ENCODE assay signal across 14 mouse cellular contexts in genomic region chr5:111396199-111396598, GRCm38 (mm10). TPM values are rescaled to one million over a fixed set of nuclear protein-coding genes. Genes with fewer than 3 reads are reported as not detected.
DNase-seq lines count a peak whose midpoint lies in the region; ATAC-seq and TF ChIP-seq lines count a peak whose summit lies in the region.
"Had no signal": no experiment of that assay in that cellular context is flagged by ENCODE, and none has a peak within 500 bp of the region (broad histone marks: within the 10 kb centered on the region; RNA-seq: fewer than 3 reads in every experiment).

No protein-coding gene starts in this region.

- H3K4me2 ChIP-seq in lung, postnatal 0 days (replicated peaks; ENCODE audit: low read depth, low read length): no peak overlapping the region
- H3K4me2 ChIP-seq in stomach, postnatal 0 days (replicated peaks; ENCODE audit: low read depth): no peak overlapping the region
- H3K4me2 ChIP-seq: liver, embryonic 13.5 days had no signal

- no peaks in the 10 kb centered on the region for H3K36me3 ChIP-seq in lung, postnatal 0 days (ENCODE audit: insufficient read depth, low read length)
- H3K36me3 ChIP-seq in stomach, postnatal 0 days (ENCODE audit: control insufficient read depth, insufficient read depth, low read length): no peaks in the 10 kb centered on the region
- H3K36me3 ChIP-seq: liver, embryonic 13.5 days had no signal

- H3K27me3 ChIP-seq in lung, postnatal 0 days (replicated peaks; ENCODE audit: insufficient read depth, low read length): no peaks in the 10 kb centered on the region
- H3K27me3 ChIP-seq in stomach, postnatal 0 days (ENCODE audit: control insufficient read depth, insufficient read depth, low read length): no peaks in the 10 kb centered on the region

- 64% methylated on average over 4 of the region's 4 CpGs for WGBS in lung, postnatal 0 days
- WGBS in stomach, postnatal 0 days: 69% methylated on average over 4 of the region's 4 CpGs

- ATAC-seq in lung, postnatal 0 days: no peak
- 0 out of 4 replicates have a peak, but pooled peaks have one; percentile 18 to 22 for ATAC-seq in hematopoietic stem cell, adult 5-6 weeks (replicated peaks in 1 of 2; ENCODE audit: insufficient read depth in 1 of 2, low FRiP score in 2 of 2, low TSS enrichment in 1 of 2, low read depth in 1 of 2, poor library complexity in 2 of 2, severe bottlenecking in 2 of 2)
- peak; percentile 11; the same call in 1 of the 2 replicates for ATAC-seq in stomach, postnatal 0 days (ENCODE audit: low FRiP score, low TSS enrichment)

- DNase-seq in gastrocnemius, adult 2 months: no peak
- DNase-seq in gastrocnemius, postnatal 14 days: no peak
- DNase-seq in lung, postnatal 0 days (ENCODE audit: low spot score): no peak
- DNase-seq in lung, postnatal 36 days: no peak
- DNase-seq in stomach, postnatal 0 days (ENCODE audit: low spot score): no peak
- DNase-seq in cerebellum, adult 9-10 months: no peak
- no peak for DNase-seq in embryo, embryonic 11 days
- DNase-seq: adrenal gland, postnatal 36 days; kidney, adult 18-20 months; kidney, postnatal 4 days; liver, embryonic 13.5 days had no signal

- no peak for TF ChIP-seq CTCF in gastrocnemius, adult 2 months (IDR thresholded peaks at IDR 0.05)
- TF ChIP-seq CTCF in lung, postnatal 0 days (IDR thresholded peaks at IDR 0.05): peak; percentile 43; the same call in 1 of the 2 replicates
- TF ChIP-seq CTCF in stomach, postnatal 0 days (IDR thresholded peaks at IDR 0.05; ENCODE audit: low read depth): peak; percentile 54

- intact Hi-C loops in gastrocnemius, adult 2 months (cut with DNase I): no loop called here
- intact Hi-C loops in gastrocnemius, postnatal 14 days (cut with DNase I; ENCODE audit: low total_unique reads): no loop called here

- no peaks in the 10 kb centered on the region for H3K9me3 ChIP-seq in lung, postnatal 0 days (ENCODE audit: low read length)
- no peaks in the 10 kb centered on the region for H3K9me3 ChIP-seq in stomach, postnatal 0 days (ENCODE audit: control insufficient read depth, low read length)
- H3K9me3 ChIP-seq: liver, embryonic 13.5 days had no signal

- peak overlapping the region; percentile 10; the same call in 1 of the 2 replicates for H3K27ac ChIP-seq in gastrocnemius, adult 2 months
- no peak overlapping the region for H3K27ac ChIP-seq in lung, postnatal 0 days (ENCODE audit: low read length)
- H3K27ac ChIP-seq in stomach, postnatal 0 days (replicated peaks): no peak overlapping the region
- H3K27ac ChIP-seq: liver, embryonic 13.5 days; macrophage had no signal

- peaks cover 8% of the 10 kb centered on the region for H3K4me1 ChIP-seq in lung, postnatal 0 days (ENCODE audit: insufficient read depth, low read depth, low read length)
- H3K4me1 ChIP-seq in stomach, postnatal 0 days (replicated peaks; ENCODE audit: control insufficient read depth, insufficient read depth): peaks cover 15% of the 10 kb centered on the region; the same call in 1 of the 2 replicates

- H3K9ac ChIP-seq in lung, postnatal 0 days (replicated peaks; ENCODE audit: low read depth): no peak overlapping the region
- H3K9ac ChIP-seq in stomach, postnatal 0 days (ENCODE audit: low read length): no peak overlapping the region
- H3K9ac ChIP-seq: liver, embryonic 13.5 days had no signal

- H3K4me3 ChIP-seq in gastrocnemius, adult 2 months: no peak overlapping the region
- no peak overlapping the region for H3K4me3 ChIP-seq in lung, postnatal 0 days (ENCODE audit: low read depth, low read length)
- no peak overlapping the region for H3K4me3 ChIP-seq in stomach, postnatal 0 days (ENCODE audit: low read depth, low read length)
- H3K4me3 ChIP-seq: liver, embryonic 13.5 days had no signal

- no peak for TF ChIP-seq EP300 in lung, postnatal 0 days (IDR thresholded peaks at IDR 0.05)
- TF ChIP-seq EP300 in stomach, postnatal 0 days (optimal IDR thresholded peaks at IDR 0.05): no peak

RNA-seq across cellular contexts. Expression of gene Mn1, which starts 21.0 kb away (rescaled TPM):
- total RNA-seq in gastrocnemius, adult 2 months (2021): 10 to 100 TPM; 43.9 to 85.9 TPM
- total RNA-seq in gastrocnemius, postnatal 14 days (2021): 10 to 100 TPM; 33.8 to 58.1 TPM
- polyA plus RNA-seq in lung, postnatal 0 days (2015; fragmentation: Nextera tagmentation; extraction: Ambion mirVana): 6.0 and 6.6 TPM in 2 replicates
- 4.6 and 10.6 TPM in 2 replicates for total RNA-seq in hematopoietic stem cell, adult 5-6 weeks (2017)
- polyA plus RNA-seq in stomach, postnatal 0 days (2015; fragmentation: Nextera tagmentation; extraction: Ambion mirVana): 4.9 and 5.6 TPM in 2 replicates
- polyA plus RNA-seq: G1E, macrophage had no signal
